Mouse (Mus musculus): ENCODE results near the gene Fbxl16.

Gene Fbxl16

GRCm38 (mm10) chr17:25808789-25809605 is at the start of gene Fbxl16:
Gene Fbxl16 (plus strand): TSS chr17:25809085.
- peak; percentile 79 for DNase-seq (ENCODE audit: extremely low spot score)

- no peak for DNase-seq (ENCODE audit: extremely low spot score)
Measured at GRCm38 (mm10) chr17:25760148-25760547, 48.7 kb upstream of the Fbxl16 start.

GRCm38 (mm10) chr17:25761561-25761970 is 47.3 kb upstream of the Fbxl16 start:
- no peak for DNase-seq (ENCODE audit: extremely low spot score)

DNA sequence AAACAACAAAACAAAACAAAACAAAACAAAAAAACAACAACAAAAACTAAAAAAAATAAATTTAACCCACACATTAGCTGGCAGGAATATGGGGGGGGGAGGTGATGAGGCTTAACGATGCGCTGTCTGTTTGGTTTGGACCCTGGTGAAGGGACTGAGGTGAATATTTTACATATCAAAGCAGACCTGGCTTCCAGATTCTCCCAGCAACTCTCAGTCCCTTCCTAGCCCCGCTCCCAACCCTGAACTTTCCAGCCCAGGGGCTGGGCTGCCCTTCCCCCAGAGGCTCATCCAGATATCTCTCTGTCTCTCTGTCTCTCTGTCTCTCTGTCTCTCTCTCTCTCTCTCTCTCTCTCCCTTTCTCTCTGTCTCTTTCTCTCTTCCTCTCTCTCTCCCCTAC is 46.3 kb upstream of the Fbxl16 start:
- DNase-seq (ENCODE audit: extremely low spot score), result no peak

DNA sequence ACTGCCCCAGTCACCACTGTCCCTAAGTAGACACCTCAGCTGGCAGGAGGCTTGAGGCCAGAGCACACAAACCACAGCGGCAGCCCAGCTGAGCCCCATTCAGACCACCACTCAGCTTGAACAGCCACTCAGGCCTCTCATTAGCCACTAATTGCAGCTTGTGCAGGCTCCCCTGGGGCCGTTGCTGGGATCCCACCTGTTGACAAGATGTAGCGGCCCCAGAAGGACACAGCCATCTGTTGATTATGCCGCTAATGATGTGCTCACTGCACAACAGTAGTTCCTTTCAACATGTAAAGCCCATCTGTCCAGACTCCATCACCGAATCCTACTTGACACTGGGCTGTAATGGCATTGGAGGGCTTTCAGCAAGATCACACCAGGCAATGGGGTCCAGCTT is 43.0 kb upstream of the Fbxl16 start:
- no peak for DNase-seq (ENCODE audit: extremely low spot score)

DNA sequence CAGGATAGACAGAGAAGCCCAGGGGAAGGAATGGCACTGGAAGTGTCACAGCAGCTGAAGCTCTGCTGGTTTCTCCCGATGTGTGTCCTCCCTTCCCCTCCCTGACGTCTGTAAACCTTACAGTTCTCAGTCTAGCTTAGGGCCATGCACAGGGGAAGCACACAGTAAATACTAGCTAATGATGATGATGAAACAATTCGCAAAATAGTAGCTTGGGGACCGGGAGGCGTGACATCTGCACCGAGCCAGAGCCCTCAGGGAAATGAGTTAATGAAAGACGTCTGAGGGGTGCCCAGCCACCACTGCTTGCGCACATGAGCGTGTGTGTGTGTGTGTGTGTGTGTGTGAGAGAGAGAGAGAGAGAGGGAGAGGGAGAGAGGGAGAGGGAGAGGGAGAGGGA is 39.6 kb upstream of the Fbxl16 start:
- DNase-seq (ENCODE audit: extremely low spot score), result no peak

- DNase-seq (ENCODE audit: extremely low spot score), result peak; percentile 98
Measured at GRCm38 (mm10) chr17:25773549-25774120, 35.2 kb upstream of the Fbxl16 start, which contains the start of gene Narfl. Gene Narfl (plus strand): TSS chr17:25773776.

GRCm38 (mm10) chr17:25775318-25776062 is 33.4 kb upstream of the Fbxl16 start:
- DNase-seq (ENCODE audit: extremely low spot score), result no peak

DNA sequence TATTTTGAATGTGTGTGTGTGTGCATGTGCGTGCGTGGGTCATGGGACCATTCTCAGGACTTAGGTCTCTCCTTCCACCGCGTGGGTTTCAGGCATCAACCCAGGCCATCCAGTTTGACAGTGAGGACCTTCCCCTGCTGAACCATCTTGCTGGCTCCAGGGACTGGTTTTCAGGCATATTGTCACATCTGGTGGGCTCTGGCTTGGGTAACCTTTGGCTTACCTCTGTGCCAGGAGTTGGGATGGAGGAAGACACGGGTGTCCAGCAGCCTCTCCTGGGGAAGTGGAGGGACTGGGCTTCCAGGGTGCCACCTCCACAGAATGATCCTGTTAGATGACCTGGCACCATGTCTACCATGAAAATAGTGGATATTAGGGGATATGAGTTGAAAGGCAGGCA is 30.9 kb upstream of the Fbxl16 start:
- no peak for DNase-seq (ENCODE audit: extremely low spot score)

- no peak for DNase-seq (ENCODE audit: extremely low spot score)
Measured at GRCm38 (mm10) chr17:25781339-25781738, 27.5 kb upstream of the Fbxl16 start.

- DNase-seq (ENCODE audit: extremely low spot score), result no peak
Measured at GRCm38 (mm10) chr17:25783086-25783485, 25.8 kb upstream of the Fbxl16 start.

- DNase-seq (ENCODE audit: extremely low spot score), result no peak
Measured at GRCm38 (mm10) chr17:25783861-25784574, 24.9 kb upstream of the Fbxl16 start.

- peak; percentile 97 for DNase-seq (ENCODE audit: extremely low spot score)
Measured at GRCm38 (mm10) chr17:25785281-25785745, 23.6 kb upstream of the Fbxl16 start, which contains the start of gene Haghl. Gene Haghl (minus strand): TSS chr17:25785673.

GRCm38 (mm10) chr17:25786280-25786679 is 22.6 kb upstream of the Fbxl16 start, which contains the start of gene Ccdc78:
Gene Ccdc78 (plus strand): TSS chr17:25786580.
- DNase-seq (ENCODE audit: extremely low spot score), result no peak

DNA sequence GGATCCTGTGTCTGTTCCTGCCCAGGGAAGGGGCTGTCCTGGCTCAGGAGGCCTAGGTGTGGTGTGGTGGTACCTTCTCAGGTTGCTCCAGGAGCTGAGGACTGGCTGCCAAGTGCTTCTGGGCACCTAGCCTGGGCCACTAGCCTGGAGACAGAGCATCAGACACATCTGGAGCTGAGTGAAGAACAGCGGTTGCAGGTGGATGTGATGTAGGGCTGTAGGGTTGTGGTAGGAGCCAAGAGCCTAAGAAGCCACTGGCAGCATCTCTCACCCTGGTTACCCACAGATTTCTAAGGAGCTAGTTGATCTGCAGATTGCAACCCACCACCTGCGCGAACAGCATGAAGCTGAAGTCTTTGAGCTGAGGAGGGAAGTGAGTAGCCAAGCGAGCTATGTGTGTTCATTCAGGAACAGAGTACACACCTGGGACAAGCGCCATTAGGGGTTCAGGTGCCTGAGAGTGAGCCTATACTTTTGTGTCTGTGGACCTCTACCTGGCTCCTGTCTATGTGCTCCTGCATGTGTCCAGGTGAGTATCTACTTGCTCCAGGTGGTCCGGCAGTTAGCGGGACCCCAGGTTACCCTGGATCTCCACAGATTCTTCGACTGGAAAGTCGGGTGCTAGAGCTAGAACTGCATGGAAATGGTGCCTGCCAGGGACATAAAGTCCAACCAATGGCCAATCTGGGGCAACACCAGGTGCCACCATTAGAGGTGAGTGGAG is 21.9 kb upstream of the Fbxl16 start:
- no peak for DNase-seq (ENCODE audit: extremely low spot score)

GRCm38 (mm10) chr17:25791320-25791842 is 17.5 kb upstream of the Fbxl16 start:
- no peak for DNase-seq (ENCODE audit: extremely low spot score)

- peak; percentile 90 for DNase-seq (ENCODE audit: extremely low spot score)
Measured at GRCm38 (mm10) chr17:25791843-25792527, 16.9 kb upstream of the Fbxl16 start.

DNA sequence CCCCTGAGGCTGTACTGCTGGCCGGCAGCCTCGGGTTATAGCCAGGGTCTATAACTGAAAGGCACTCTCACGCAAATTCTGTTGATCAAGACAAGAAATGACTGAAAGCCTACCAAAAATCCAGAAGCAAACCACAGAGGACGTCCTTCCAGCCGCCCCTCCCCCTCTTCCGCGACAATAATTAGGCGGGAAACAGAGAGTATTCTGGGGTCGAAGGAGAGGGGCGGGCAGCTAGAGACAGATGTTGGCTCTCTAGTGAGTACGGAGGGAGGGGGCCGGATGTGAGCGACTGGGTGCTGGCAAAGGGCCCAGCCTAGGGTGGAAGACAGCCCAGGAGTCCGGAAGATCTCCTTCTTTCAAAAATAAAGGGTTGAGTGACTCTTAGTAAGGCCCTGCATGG is 16.3 kb upstream of the Fbxl16 start, which contains the start of gene Fam173a:
TSS of gene Fam173a (minus strand) at position 287 of the 400 bp plus-strand sequence.
- peak; percentile 77 for DNase-seq (ENCODE audit: extremely low spot score)

DNA sequence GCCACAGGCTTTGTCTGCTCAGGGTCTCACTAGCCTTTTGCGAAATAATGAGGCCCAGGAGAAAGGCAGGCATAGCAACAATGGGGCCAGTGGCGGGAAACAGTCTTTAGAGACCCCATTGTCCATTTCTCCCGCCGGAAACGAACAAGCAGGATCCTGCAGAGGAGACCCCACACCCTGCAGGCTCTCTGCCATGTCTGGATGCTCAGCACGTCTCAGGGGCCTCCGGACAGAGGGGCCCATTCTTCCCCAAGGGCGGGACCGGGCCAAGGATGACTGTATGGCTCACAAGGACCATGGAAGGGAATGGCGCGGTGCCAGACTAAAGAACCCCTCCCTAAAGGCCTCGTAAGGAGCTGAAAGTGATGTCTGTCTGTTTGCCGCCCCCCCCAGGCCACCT is 14.7 kb upstream of the Fbxl16 start:
- DNase-seq (ENCODE audit: extremely low spot score), result peak; percentile 39

GRCm38 (mm10) chr17:25794998-25795397 is 13.9 kb upstream of the Fbxl16 start:
- no peak for DNase-seq (ENCODE audit: extremely low spot score)

Measured in embryo, embryonic 9.5 days (tissue).